Mouse (Mus musculus) CH12.LX (cell line): Measurements from ENCODE around the gene Afg1l.

ENCODE experiments used
- CHD2 ChIP-seq: IDR thresholded peaks from 2 replicates; pipeline ENCODE4 v1.6.1; 2011; ENCODE audit warnings: low read length, improper control_type of control experiment
- CTCF ChIP-seq, 2 experiments: IDR thresholded peaks in 1 of 2; conservative IDR thresholded peaks in 1 of 2; 2 replicates each; pipeline ENCODE4 v1.5.1; 2011 to 2012; ENCODE audit warnings: low read depth in 2 of 2, low read length in 2 of 2, improper control_type of control experiment in 1 of 2, inconsistent platforms in 1 of 2, mild to moderate bottlenecking in 1 of 2, moderate library complexity in 1 of 2
- E2F4 ChIP-seq: IDR thresholded peaks from 2 replicates; pipeline ENCODE4 v1.6.1; 2011; ENCODE audit warnings: low read depth, low read length, improper control_type of control experiment; ENCODE audit not compliant: insufficient replicate concordance
- ETS1 ChIP-seq: conservative IDR thresholded peaks from 2 replicates; pipeline ENCODE4 v1.6.1; 2012; ENCODE audit warnings: low read depth, mild to moderate bottlenecking, inconsistent platforms, low read length, improper control_type of control experiment, moderate library complexity
- KAT2A ChIP-seq: IDR thresholded peaks from 2 replicates; pipeline ENCODE4 v1.6.1; 2012; ENCODE audit warnings: low read length, improper control_type of control experiment, inconsistent platforms; ENCODE audit not compliant: insufficient replicate concordance
- MAZ ChIP-seq: IDR thresholded peaks from 2 replicates; pipeline ENCODE4 v1.6.1; 2012; ENCODE audit warnings: low read depth, mild to moderate bottlenecking, inconsistent platforms, low read length, improper control_type of control experiment, moderate library complexity
- MEF2A ChIP-seq: IDR thresholded peaks from 2 replicates; pipeline ENCODE4 v1.6.1; 2014; ENCODE audit warnings: low read depth, mild to moderate bottlenecking, inconsistent platforms, low read length, improper control_type of control experiment, borderline replicate concordance
- MXI1 ChIP-seq: IDR thresholded peaks from 2 replicates; pipeline ENCODE4 v1.6.1; 2011; ENCODE audit warnings: mild to moderate bottlenecking, low read depth, low read length, improper control_type of control experiment
- POLR2A ChIP-seq: IDR thresholded peaks from 2 replicates; pipeline ENCODE4 v1.6.1; 2011; ENCODE audit warnings: low read depth, mild to moderate bottlenecking, improper control_type of control experiment, low read length
- RAD21 ChIP-seq: IDR thresholded peaks from 2 replicates; pipeline ENCODE4 v1.6.1; 2011; ENCODE audit warnings: low read depth, mild to moderate bottlenecking, low read length, improper control_type of control experiment, moderate library complexity
- SIN3A ChIP-seq: IDR thresholded peaks from 2 replicates; pipeline ENCODE4 v1.6.1; 2012; ENCODE audit warnings: low read length, improper control_type of control experiment, inconsistent platforms
- SMC3 ChIP-seq: IDR thresholded peaks from 2 replicates; pipeline ENCODE4 v1.6.1; 2011; ENCODE audit warnings: low read depth, low read length, improper control_type of control experiment
- ZC3H11A ChIP-seq: IDR thresholded peaks from 2 replicates; pipeline ENCODE4 v1.6.1; 2012; ENCODE audit warnings: low read depth, mild to moderate bottlenecking, inconsistent platforms, low read length, improper control_type of control experiment
- ZKSCAN1 ChIP-seq: IDR thresholded peaks from 2 replicates; pipeline ENCODE4 v1.6.1; 2012; ENCODE audit warnings: low read depth, inconsistent platforms, low read length, improper control_type of control experiment, borderline replicate concordance

GRCm38 (mm10) chr10:42273760-42274691, 204.3 kb downstream of the Afg1l start:
- TF ChIP-seq CHD2 (no peak), KAT2A (no peak), ZKSCAN1 (no peak), CTCF (conservative IDR thresholded peaks at IDR 0.05 in 1 of 2, IDR thresholded peaks at IDR 0.05 in 1 of 2; ENCODE audit: low read depth in 2 of 2, low read length in 2 of 2) (no peak), SIN3A (no peak), POLR2A (no peak), SMC3 (no peak), MAZ (no peak), RAD21 (no peak), MEF2A (no peak), ETS1 (no peak), ZC3H11A (no peak), E2F4 (no peak), MXI1 (no peak; the same call in 1 of the 2 replicates)
